Mouse (Mus musculus): ENCODE measurements around the gene Thy1.

Gene Thy1

GRCm38 (mm10) chr9:44042836-44043707 is at the start of gene Thy1:
Gene Thy1, plus strand, starts transcription at chr9:44043384.
- DNase-seq (ENCODE audit: low read depth, low spot score): peak; percentile 67

DNA sequence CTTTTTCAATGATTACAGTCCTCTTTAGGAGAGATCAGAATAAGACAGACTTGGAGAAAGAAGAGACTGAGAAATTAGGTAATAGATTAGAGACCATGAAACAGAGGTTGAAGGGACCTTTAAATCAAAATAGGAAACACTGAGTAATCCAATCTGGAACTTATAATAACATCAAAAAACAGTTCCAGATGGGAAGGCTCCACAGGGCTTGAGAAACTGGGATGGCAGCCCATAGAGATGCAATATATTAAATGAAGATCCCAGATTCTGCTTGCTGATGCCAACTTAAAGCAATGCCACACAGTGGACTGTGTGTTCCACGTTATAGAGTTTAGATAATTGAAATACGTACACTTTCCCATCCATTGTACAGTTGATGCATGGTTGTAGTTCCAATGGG is 45.5 kb upstream of the Thy1 start:
- DNase-seq (ENCODE audit: low read depth, low spot score): peak; percentile 56

DNA sequence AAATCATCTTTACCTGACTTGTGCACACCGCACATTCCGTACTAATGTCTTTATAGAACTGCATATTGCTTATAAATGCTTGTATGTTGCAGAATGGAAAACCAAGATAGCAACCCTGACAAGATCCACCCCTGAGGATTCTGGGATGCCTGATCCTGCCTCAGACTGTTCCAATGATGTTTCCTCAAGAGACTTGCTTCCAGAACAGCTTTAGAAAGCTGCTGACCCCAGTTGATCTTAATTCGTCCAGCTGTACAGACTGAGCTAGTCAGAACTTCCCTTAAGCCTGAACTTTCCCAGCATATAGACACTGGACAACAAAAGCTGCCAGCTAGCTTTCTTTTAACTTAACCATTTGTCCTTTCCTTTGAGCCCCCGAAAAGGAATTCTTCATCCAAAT is 44.3 kb upstream of the Thy1 start:
- no peak for DNase-seq (ENCODE audit: low read depth, low spot score)

GRCm38 (mm10) chr9:44004362-44004761 is 38.8 kb upstream of the Thy1 start:
- no peak for DNase-seq (ENCODE audit: low read depth, low spot score)

GRCm38 (mm10) chr9:44005305-44005704 is 37.9 kb upstream of the Thy1 start:
- no peak for DNase-seq (ENCODE audit: low read depth, low spot score)

GRCm38 (mm10) chr9:44007323-44007722 is 35.9 kb upstream of the Thy1 start:
- no peak for DNase-seq (ENCODE audit: low read depth, low spot score)

DNA sequence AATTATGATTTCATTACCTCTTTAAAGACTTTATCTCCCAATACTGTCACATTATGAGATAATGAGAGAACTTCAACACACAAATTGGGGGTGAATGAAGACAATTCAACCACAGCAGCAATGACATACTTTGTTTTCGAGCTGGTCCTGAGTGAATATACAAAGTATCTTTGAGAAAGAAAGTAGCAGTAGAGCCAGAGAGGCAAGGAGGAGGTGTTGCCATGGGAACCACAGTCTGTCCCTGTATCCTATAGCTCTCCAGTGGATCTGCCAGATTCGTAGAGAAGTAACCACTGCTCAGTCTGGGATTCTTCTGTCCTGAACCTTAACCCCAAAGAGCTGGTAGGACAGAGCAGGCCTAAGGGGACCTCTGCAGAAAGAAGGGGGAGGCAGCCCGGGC is 35.2 kb upstream of the Thy1 start:
- no peak for DNase-seq (ENCODE audit: low read depth, low spot score)

DNA sequence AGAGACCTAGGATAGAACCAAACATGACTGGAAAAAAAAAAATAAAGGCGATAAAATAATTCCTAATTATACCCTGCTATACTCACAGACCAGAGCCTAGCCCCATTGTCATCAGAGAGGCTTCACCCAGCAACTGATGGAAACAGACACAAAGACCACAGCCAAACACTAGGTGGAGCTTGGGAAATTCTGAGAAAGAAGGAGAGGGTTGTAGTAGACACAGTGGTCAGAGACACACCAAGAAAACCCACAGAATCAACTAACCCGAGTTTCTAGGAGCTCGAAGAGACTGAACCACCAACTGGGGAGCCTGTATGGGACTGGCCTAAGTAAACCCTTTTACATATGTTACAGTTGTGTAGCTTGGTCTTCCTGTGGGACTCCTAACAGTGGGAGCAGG is 32.3 kb upstream of the Thy1 start:
- DNase-seq (ENCODE audit: low read depth, low spot score): no peak

DNA sequence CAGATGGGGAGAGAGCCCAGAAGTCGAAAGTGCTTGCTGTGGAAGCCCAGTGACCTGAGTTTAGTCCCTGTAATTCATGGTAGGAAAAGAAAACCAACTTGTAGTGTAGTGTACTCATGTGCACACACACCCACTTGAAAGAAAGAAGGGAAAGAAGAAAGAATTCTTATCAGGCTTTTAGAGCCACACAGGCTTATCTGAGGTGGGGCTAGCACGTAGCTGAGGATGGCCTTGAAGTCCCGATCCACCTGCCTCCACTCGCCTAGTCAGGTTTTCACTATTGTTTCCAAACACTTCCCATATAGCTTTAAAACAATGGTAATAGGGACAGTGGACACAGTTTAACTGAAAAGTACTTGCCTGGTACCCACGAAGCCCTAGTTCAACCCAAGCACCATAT is 31.5 kb upstream of the Thy1 start:
- DNase-seq (ENCODE audit: low read depth, low spot score): no peak

GRCm38 (mm10) chr9:44012164-44012563 is 31.0 kb upstream of the Thy1 start:
- DNase-seq (ENCODE audit: low read depth, low spot score): no peak

DNA sequence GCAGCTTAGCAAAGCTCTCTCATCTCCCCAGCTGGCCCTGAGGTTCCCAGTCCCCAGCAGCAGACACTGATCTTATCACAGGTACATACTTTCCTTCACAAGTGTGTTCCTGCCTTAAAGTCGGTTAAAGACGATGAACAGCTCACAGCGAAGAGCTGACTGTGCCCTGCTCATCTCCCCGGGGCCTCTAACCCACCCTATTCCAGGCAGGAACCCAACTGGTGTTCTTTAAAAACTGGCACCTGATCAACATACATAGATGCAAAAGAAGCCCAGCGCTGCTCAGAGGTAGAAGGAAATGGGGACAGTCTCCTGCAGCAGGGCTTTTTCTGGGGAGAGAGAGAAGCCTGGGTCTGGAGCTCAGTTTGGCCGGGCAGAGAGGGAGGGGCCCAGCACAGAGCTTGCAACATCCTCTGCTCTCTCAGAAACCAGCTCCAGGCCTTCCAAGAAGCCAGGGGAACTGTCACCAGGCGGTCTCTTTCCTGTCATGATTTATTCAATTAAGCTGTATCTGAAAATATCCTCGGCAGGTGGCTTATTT is 30.4 kb upstream of the Thy1 start:
- no peak for DNase-seq (ENCODE audit: low read depth, low spot score)

DNA sequence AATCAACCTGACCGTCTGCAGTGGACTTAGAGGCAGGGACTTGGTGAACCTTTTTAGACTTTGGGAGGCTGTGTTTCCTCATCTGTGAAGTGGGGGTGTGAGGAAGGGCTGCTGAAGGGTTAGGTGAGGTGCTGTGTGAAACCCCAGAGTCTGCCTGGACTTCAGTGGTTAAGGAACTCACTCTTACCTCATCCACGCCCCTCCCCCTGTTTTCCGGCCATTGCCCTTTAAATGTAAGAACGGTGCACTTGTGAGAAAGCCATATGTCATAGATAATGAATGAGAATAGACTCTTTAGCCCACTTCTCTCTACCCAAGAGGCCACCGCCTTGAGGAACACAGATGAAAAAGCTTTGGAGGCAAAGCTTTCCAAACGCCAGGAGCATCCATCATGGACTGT is 29.4 kb upstream of the Thy1 start:
- DNase-seq (ENCODE audit: low read depth, low spot score): no peak

GRCm38 (mm10) chr9:44016304-44016703 is 26.9 kb upstream of the Thy1 start:
- peak; percentile 30 for DNase-seq (ENCODE audit: low read depth, low spot score)

- DNase-seq (ENCODE audit: low read depth, low spot score): no peak
These were observed 25.3 kb upstream of the Thy1 start for GRCm38 (mm10) chr9:44017846-44018245.

DNA sequence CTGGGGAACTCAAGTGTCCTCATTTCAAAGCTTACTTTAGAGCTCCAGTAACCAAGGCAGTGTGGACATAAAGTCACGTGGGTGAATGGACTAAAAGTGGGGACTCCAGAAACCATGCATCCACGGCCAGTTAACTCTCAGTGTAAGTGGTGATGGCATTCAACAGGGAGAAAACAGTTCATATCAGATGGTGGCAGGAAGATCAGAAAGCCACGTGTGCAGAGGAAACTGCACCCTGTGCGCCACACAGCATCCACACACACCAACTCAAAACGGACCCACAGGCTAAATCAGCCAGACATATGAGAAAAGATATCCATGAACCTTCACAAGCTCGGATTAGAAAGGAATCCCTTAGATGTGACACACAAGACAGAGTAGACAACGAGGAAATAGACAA is 23.2 kb upstream of the Thy1 start:
- no peak for DNase-seq (ENCODE audit: low read depth, low spot score)

DNA sequence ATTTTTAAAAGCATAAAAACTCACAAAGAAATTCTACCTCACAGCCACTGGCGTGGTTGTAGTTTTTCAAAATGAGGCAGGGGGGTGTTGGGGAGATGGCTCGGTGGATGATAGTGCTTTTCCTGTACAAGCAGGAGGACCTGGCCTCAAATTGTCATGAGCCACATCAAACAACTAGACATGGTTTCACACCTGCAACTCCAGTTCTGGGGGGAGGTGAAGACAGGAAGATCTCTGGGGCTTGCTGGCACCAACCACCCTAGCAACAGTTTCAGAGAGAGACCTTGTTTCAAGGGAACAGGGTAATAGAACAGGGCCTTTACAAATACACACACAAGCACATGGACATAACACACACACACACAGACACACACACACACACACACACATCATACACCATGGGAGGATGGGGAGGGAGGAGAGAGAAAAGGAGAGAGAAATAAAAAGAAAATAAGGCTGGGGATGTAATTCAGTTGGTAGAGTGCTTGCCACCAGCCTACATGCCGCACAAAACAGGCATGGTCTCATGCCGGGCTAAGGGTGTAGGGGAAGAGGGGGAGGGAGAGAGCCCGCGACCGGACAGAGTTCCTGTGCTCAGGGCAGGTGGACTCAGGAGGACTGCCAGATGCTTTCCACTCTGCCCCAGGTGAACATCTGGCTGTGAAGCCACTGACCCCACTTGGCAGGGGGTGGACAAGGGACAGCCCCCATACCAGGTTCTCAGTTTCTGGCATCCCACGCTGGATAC is 20.9 kb upstream of the Thy1 start:
- DNase-seq (ENCODE audit: low read depth, low spot score): no peak

- no peak for DNase-seq (ENCODE audit: low read depth, low spot score)
These were observed 19.1 kb upstream of the Thy1 start for GRCm38 (mm10) chr9:44024096-44024495.

DNA sequence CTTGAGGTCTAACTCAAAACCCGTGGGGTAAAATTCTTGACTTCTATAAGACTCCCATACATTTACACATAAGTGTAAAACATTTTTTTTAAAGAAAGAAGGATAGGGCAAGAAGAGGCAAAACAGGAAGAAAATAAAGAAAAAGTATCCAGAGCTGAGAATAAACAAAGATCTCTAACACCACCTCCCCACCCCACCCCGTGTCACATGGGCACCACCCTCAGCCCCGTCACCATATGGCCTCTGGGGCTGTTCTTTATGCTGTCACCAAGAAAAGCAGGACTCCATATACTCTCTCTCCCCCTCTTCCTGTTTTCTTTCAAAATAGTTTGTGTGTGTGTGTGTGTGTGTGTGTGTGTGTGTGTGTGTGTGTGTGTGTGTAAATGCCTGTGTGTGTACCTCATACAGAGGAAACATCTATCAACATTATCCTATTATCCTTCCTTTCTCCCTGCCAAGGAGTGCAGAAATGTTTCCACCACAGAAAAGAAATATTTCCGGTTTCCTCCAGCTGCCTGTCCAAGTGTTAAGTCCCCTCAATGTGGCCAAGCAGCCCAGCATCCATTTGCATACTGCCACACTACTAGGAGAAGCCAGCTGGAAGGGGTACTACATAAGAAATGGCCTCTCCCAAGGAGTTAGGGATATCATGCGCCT is 13.5 kb upstream of the Thy1 start:
- peak; percentile 21 for DNase-seq (ENCODE audit: low read depth, low spot score)

GRCm38 (mm10) chr9:44030646-44031045 is 12.5 kb upstream of the Thy1 start:
- DNase-seq (ENCODE audit: low read depth, low spot score): no peak

DNA sequence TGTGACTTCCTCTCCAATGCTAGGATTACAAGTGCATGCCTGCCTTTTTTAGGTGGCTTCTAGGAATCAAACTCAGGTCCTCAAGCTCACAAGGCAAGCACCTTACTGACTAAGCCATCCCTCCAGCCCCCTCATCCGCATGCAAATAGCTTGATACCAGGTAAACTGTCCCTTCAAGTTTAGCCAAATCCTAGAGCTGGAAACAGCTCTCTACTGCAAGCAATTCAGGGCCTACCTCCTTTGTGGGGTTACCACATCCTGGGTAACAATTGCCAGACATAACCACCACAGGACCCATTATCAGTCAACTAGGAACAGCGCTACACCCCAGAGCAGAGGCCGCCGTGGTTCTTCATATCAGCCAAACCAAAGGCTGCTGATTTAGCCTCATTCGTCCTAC is 12.1 kb upstream of the Thy1 start:
- no peak for DNase-seq (ENCODE audit: low read depth, low spot score)

GRCm38 (mm10) chr9:44031946-44032345 is 11.2 kb upstream of the Thy1 start:
- DNase-seq (ENCODE audit: low read depth, low spot score): no peak

- DNase-seq (ENCODE audit: low read depth, low spot score): no peak
These were observed 9.9 kb upstream of the Thy1 start for GRCm38 (mm10) chr9:44033317-44033716.
